Mouse (Mus musculus) olfactory bulb, adult 2 months (tissue): ENCODE measurements around the gene Elovl6.

Source experiments
- CTCF ChIP-seq: fragments of 200-500 bp; IDR thresholded peaks from 2 replicates; pipeline ENCODE4 v1.5.1; 2012; ENCODE audit warnings: low read depth, mild to moderate bottlenecking, low read length, moderate library complexity; ENCODE audit not compliant: insufficient read depth
- POLR2A ChIP-seq: fragments of 200-500 bp; IDR thresholded peaks from 2 replicates; pipeline ENCODE4 v1.6.1; 2012; ENCODE audit warnings: mild to moderate bottlenecking, low read depth, low read length, moderate library complexity; ENCODE audit not compliant: insufficient read depth

DNA sequence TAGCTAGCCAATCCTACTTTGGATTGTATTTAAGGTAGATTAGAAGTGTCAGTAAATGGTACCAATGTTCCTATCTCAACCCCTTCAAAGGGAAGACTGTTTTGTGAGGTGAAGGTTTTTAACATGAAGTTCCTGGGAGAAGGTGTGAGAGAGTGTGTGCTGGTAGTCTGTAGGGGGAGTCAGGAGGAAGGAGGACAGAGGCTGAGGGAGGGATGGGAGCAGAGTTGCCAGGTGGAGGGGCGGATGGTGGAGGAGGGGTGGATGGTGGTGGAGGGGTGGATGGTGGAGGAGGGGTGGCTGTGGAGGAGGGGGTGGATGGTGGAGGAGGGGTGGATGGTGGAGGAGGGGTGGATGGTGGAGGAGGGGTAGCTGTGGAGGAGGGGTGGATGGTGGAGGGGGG is 24.4 kb upstream of the Elovl6 start:
- TF ChIP-seq POLR2A (no peak), CTCF (no peak)
